Mouse (Mus musculus) Patski (cell line): ENCODE measurements at regions not wholly inside any gene's neighbourhood (a gene's known extent, or its start where the extent isn't known, plus 50 kb on each side); places are given as distances from the start of the nearest gene placed in this dataset.

Experiments
- ATAC-seq: fragments of 100-300 bp; one replicate; pipeline ENCODE4 v1.8.0; 2021
- CTCF ChIA-PET: fragments of 350-600 bp; sonication (Branson Sonifier 250); formaldehyde crosslinking; loops from one replicate; lab custom pipeline; 2022; ENCODE audit warnings: inconsistent platforms; lab: Charles Lee
- POLR2A ChIA-PET: fragments of 350-600 bp; sonication (Branson Sonifier 250); formaldehyde crosslinking; loops from one replicate; lab custom pipeline; 2022; ENCODE audit warnings: antibody characterized with exemption, inconsistent platforms; lab: Charles Lee
- DNase-seq: peaks from one replicate; pipeline ENCODE4 v3.0.0-alpha.2; 2011; ENCODE audit warnings: low read depth, low spot score
- H3K27me3 ChIP-seq: fragments of 371-371 bp; one replicate; pipeline ENCODE4 v1.5.1; 2021
- CTCF ChIP-seq: fragments of 100-300 bp; IDR thresholded peaks from one replicate; pipeline ENCODE4 v1.5.1; 2021
- in situ Hi-C: fragments of 300-500 bp; cut with MboI; formaldehyde crosslinking; loops from 3 replicates; pipeline ENCODE4 v1.11.1; 2018; ENCODE audit warnings: low pct_unique_long_range_greater_than_20kb, mixed read lengths

DNA sequence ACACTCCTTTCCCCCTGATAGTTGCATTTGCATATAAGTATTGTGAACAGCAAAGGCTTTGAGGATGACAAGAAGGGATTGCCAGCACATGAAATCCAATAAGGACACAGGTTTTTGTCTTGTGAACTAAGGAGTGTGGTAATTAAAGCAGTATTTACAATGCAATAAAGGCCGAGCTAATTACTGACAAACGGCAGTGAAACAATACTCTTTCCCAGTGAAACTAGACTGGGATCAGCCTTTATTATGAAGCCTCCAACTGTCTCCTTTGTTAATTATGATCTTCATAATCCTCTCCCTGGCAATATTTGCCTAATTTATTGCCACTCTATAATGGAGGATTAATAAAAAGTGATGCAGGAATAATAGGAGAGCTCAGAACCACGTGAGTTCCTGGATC is 704.2 kb upstream of the Api5 start:
- no peak for TF ChIP-seq CTCF
- ChIA-PET POLR2A (no interaction called here), CTCF (interaction anchor here (0.7 kb wide), 1 partner anchor 13 kb away, joined by 3 read pairs; no protein-coding TSS in a partner anchor)
- ATAC-seq (no peak), DNase-seq (no peak)
- in situ Hi-C loops: no loop called here
- no peaks in the 10 kb centered on the region for H3K27me3 ChIP-seq

GRCm38 (mm10) chr2:95140116-95140515 is 702.2 kb upstream of the Api5 start:
- ChIA-PET CTCF (interaction anchor here (0.9 kb wide), 1 partner anchor 19 kb away, joined by 3 read pairs; no protein-coding TSS in a partner anchor), POLR2A (no interaction called here)
- no peak for DNase-seq
- ATAC-seq: no peak
- TF ChIP-seq CTCF: no peak
- no peaks in the 10 kb centered on the region for H3K27me3 ChIP-seq
- in situ Hi-C loops: no loop called here

DNA sequence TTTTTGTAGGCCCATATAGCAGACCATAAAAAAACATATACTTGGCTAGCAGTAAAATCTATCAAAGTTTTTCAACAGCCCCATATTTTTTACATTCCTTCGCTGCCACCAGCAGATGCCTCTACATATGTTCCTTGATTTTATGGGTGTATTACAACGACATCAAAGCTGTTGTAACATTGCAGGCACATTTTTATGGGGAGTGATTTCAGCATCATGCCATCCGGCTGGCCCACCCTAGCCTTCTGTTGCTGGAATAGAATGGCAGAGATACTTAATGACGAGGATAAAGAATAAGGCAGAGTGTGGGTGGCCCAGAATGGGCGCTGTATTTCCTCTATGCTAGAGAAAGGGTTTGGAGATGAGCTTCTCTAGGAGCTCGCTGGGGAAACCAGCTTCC is 698.7 kb upstream of the Api5 start:
- ChIA-PET CTCF (no interaction called here), POLR2A (no interaction called here)
- H3K27me3 ChIP-seq: no peaks in the 10 kb centered on the region
- in situ Hi-C loops: no loop called here
- ATAC-seq (no peak), DNase-seq (no peak)
- no peak for TF ChIP-seq CTCF

- POLR2A ChIA-PET: no interaction called here
- ATAC-seq (no peak), DNase-seq (no peak)
- no peaks in the 10 kb centered on the region for H3K27me3 ChIP-seq
- in situ Hi-C loops: no loop called here
- CTCF ChIA-PET: no interaction called here
- TF ChIP-seq CTCF: no peak
These were observed 693.2 kb upstream of the Api5 start for GRCm38 (mm10) chr2:95131181-95131580.

GRCm38 (mm10) chr2:95128721-95129120 is 690.8 kb upstream of the Api5 start:
- ChIA-PET CTCF (interaction anchor here (1.0 kb wide), 1 partner anchor 13 kb away, joined by 3 read pairs; no protein-coding TSS in a partner anchor), POLR2A (no interaction called here)
- DNase-seq (no peak), ATAC-seq (no peak)
- in situ Hi-C loops: no loop called here
- no peaks in the 10 kb centered on the region for H3K27me3 ChIP-seq
- no peak for TF ChIP-seq CTCF

DNA sequence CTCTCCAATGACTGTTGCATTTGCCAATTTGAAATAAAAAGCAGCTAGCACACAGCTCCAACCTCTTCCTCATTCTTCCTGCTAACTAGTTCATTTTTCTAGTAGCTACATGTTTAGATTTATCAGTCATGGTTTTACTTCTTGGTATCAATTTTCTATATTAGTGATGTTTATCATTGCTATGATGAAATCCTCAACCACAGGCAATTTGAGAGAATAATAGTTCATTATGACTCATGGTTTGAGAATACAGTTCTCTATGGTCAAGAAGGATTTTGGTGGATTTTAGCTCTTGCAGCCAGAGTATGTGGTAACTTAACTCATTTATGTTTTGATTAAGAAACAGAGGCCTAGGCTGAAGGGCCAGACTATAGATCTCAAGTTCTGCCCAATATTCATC is 681.6 kb upstream of the Api5 start:
- ATAC-seq: no peak
- no peaks in the 10 kb centered on the region for H3K27me3 ChIP-seq
- no peak for DNase-seq
- TF ChIP-seq CTCF: no peak
- POLR2A ChIA-PET: no interaction called here
- in situ Hi-C loops: no loop called here
- CTCF ChIA-PET: no interaction called here

- in situ Hi-C loops: no loop called here
- ChIA-PET POLR2A (no interaction called here), CTCF (no interaction called here)
- H3K27me3 ChIP-seq: no peaks in the 10 kb centered on the region
- no peak for ATAC-seq
- TF ChIP-seq CTCF: no peak
- DNase-seq: no peak
These were observed 659.1 kb upstream of the Api5 start for GRCm38 (mm10) chr2:95097055-95097454.

DNA sequence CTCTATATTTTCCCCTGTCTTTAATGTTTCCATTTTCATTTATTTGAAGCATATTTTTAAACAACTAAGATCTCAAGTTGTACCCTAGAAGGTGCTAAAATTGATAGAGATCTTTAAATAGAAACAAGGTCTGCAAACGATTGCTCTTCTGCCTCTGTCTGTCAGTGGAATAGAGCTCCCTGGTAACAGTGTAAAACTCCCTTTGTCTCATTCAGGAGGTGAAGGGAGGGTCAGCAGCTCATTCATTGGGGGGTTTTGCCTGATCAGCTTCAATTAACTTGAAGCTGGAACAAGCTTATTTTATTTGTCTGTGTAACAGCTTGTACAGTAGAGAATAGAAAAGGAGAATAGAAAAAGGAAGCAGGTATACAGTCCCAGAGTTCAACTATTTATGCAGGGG is 616.7 kb upstream of the Api5 start:
- no peak for ATAC-seq
- TF ChIP-seq CTCF: no peak
- POLR2A ChIA-PET: no interaction called here
- CTCF ChIA-PET: interaction anchor here (1.0 kb wide), 1 partner anchor 22 kb away, joined by 3 read pairs; no protein-coding TSS in a partner anchor
- H3K27me3 ChIP-seq: no peaks in the 10 kb centered on the region
- in situ Hi-C loops: no loop called here
- DNase-seq: no peak

- ChIA-PET POLR2A (no interaction called here), CTCF (interaction anchor here (1.0 kb wide), 1 partner anchor 23 kb away, joined by 3 read pairs; no protein-coding TSS in a partner anchor)
- no peaks in the 10 kb centered on the region for H3K27me3 ChIP-seq
- ATAC-seq: no peak
- in situ Hi-C loops: no loop called here
- TF ChIP-seq CTCF: no peak
- DNase-seq: no peak
These were observed 615.9 kb upstream of the Api5 start for GRCm38 (mm10) chr2:95053866-95054265.
